Mouse (Mus musculus) ovary, adult 18-20 months (tissue): ENCODE data around the gene Dapk2.

ENCODE experiments used
- DNase-seq: peaks from one replicate; pipeline ENCODE4 v3.0.0; 2022; ENCODE audit warnings: low spot score, mixed read lengths

Gene Dapk2

GRCm38 (mm10) chr9:66144248-66144647, 13.8 kb upstream of the Dapk2 start:
- DNase-seq = no peak

GRCm38 (mm10) chr9:66146141-66146540, 11.9 kb upstream of the Dapk2 start:
- DNase-seq = no peak

GRCm38 (mm10) chr9:66152011-66152410, 6.0 kb upstream of the Dapk2 start:
- no peak for DNase-seq

GRCm38 (mm10) chr9:66153594-66153993, 4.4 kb upstream of the Dapk2 start:
- no peak for DNase-seq

GRCm38 (mm10) chr9:66154013-66154412, 4.0 kb upstream of the Dapk2 start:
- DNase-seq = no peak

GRCm38 (mm10) chr9:66155534-66155933, 2.5 kb upstream of the Dapk2 start:
- no peak for DNase-seq

- no peak for DNase-seq
Measured at GRCm38 (mm10) chr9:66158885-66159430, 935 bp downstream of the Dapk2 start.

- no peak for DNase-seq
Measured at GRCm38 (mm10) chr9:66160155-66160554, 2.1 kb downstream of the Dapk2 start.

- DNase-seq = no peak
Measured at GRCm38 (mm10) chr9:66162995-66163394, 5.0 kb downstream of the Dapk2 start.

- no peak for DNase-seq
Measured at GRCm38 (mm10) chr9:66167222-66167621, 9.2 kb downstream of the Dapk2 start.

GRCm38 (mm10) chr9:66168233-66168632, 10.2 kb downstream of the Dapk2 start:
- no peak for DNase-seq

GRCm38 (mm10) chr9:66170506-66170905, 12.5 kb downstream of the Dapk2 start:
- DNase-seq = no peak

GRCm38 (mm10) chr9:66171275-66171921, 13.4 kb downstream of the Dapk2 start:
- DNase-seq = no peak

- DNase-seq = no peak
Measured at GRCm38 (mm10) chr9:66173316-66173855, 15.4 kb downstream of the Dapk2 start.

GRCm38 (mm10) chr9:66174985-66175384, 17.0 kb downstream of the Dapk2 start:
- no peak for DNase-seq

GRCm38 (mm10) chr9:66177975-66178374, 20.0 kb downstream of the Dapk2 start:
- DNase-seq = no peak

- no peak for DNase-seq
Measured at GRCm38 (mm10) chr9:66179795-66180194, 21.8 kb downstream of the Dapk2 start.

- DNase-seq = no peak
Measured at GRCm38 (mm10) chr9:66181126-66181825, 23.3 kb downstream of the Dapk2 start.

GRCm38 (mm10) chr9:66181826-66182678, 24.0 kb downstream of the Dapk2 start:
- DNase-seq = no peak

GRCm38 (mm10) chr9:66182679-66182993, 24.6 kb downstream of the Dapk2 start:
- DNase-seq = no peak

GRCm38 (mm10) chr9:66183023-66183422, 25.0 kb downstream of the Dapk2 start:
- no peak for DNase-seq

GRCm38 (mm10) chr9:66184572-66184971, 26.5 kb downstream of the Dapk2 start:
- no peak for DNase-seq
